Mouse (Mus musculus) adrenal gland, adult 2 months (tissue): ENCODE measurements around the gene Slc16a9. TPM values are rescaled to one million over a fixed set of nuclear protein-coding genes. Genes with fewer than 3 reads are reported as not detected.
"Not testable (repeated sequence)": the region's sequence is repeated elsewhere in the genome, so short reads cannot be mapped to it uniquely, and the experiment has no call there.

Source experiments
- DNase-seq: peaks from one replicate; pipeline ENCODE4 v3.0.0; 2021
- long read RNA-seq: library from polyadenylated mRNA; stranded (forward); transcript quantifications from one replicate; pipeline ENCODE4 v2.0.0, GENCODE M21; 2021
- polyA plus RNA-seq: library from polyadenylated mRNA; depleted of rRNA; stranded (reverse); fragments of >200 nt; gene quantifications from 2 replicates; pipeline ENCODE4 v1.2.3, GENCODE M21; 2012; rRNA removed
- total RNA-seq, 2 experiments: library from RNA; stranded (reverse); gene quantifications; 2 replicates each; pipeline ENCODE4 v1.2.3; 2021

The Slc16a9 gene
- total RNA-seq (1 to 10 TPM; 6.4 to 8.8 TPM), polyA plus RNA-seq (2.4 TPM in 2 replicates)
- long read RNA-seq, transcript Slc16a9-201 (6 exons, 3,756 nt): major isoform, 6 of 9 reads
- long read RNA-seq, partial matches to known transcripts: 2 of 9 reads
- long read RNA-seq, other reads (novel, unspliced or antisense): 1 of 9 reads

DNA sequence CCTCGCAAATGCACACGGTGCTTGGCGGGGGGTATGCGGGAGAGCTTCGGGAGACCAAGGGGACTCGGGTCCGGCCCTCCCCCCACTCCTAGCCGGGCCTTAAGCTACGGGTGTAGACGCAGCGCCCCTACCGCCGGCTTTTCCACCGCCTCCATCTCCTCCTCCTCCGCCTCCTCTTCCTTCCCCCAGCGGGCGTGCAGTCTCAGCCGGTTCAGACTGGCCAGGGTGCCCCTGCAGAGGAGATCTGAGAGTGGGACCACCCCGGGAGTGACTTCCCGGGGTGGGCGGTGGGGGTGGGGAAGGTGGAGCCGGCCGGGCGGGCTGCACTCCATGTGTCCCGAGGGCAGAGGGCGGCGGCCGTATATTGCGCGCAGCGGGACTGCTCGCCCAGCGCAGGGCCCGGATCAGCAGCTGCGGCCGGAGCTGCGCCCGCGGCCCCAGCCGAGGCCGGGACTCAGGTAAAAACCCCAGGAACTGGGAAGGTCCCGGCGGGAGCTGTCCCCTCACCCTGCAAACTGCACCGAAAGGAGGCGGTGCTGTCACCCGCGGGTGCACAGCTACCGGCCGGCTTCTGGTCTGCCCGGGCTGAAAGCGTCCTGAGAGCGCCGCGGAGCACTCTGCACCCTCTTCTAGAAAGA lies at the start of gene Slc16a9:
TSS of gene Slc16a9 (plus strand) at position 180 of the 638 bp plus-strand sequence.
- DNase-seq: peak; percentile 79

DNA sequence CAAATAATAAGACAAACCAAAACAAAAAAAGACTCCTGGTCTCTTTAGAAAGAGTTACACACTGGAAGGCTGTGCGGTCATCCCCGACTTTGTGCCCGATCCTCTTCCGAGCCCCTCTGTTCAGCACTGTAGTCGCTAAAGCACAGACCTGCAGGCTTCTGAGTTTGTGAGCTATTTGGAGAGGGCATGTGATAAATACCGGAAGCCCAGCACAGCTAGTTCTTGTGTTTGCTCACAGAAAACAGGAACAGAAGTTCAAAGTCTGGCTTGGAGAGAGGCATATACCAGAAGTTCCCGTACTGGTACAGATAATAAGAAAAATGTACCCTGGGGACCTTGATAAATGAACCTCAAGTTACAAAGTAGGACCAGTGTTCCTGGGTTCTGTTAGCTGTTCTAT lies 49.6 kb upstream of the Slc16a9 start:
- DNase-seq: no peak

DNA sequence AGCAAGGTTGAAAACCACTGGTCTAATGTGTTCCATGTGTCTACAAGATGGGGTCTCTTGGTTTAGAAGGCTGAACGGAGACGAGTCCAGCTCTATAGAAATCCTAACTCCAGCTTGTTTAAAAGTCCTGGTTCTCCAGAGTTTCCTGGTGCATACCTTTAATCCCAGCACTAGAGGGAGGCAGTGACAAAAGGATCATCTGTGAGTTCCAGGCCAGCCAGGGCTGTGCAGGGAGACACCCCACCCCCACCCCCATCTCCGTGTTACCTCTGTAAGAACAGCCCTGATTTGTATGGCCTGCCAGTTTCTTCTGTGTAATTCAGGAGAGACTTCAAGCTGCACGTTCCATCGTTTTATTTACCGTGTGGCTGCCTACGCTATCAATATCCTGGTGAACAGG lies 49.1 kb upstream of the Slc16a9 start:
- DNase-seq: no peak

DNA sequence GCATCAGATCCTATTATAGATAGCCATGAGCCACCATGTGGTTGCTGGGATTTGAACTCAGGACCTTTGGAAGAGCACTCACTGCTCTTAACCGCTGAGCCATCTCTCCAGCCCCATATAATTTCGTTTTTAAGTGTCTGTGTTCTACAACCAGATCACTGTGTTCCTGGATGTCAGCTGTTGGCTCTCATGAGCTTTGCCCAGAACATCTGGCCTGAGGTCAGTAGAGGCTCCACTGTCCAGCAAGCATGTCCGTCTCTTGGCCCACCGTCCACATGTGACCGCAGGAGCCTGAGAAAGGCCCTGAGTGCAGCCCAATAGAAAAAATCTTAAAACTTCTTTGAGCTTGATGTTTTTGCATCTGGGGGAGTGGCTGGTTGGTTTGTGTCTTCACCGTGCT lies 48.2 kb upstream of the Slc16a9 start:
- DNase-seq: no peak

DNA sequence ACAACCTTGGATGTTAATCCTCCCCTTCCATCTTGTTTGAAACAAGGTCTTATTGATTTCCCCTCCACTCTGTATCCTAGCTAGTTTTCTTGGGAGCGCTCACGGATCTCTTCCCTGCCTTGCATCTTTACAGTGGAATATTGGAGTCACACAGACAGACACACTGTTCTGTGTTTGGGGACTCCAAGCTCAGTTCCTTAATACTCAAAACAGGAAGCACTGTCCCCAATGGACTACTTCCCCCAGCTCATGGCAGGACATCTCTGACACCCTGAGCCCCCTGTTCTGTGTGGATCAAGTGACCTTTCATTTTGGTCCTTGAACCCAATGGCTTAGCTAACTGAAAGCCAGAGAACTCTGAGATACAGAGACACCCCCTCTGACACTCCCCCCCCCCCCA lies 47.3 kb upstream of the Slc16a9 start:
- DNase-seq: no peak

DNA sequence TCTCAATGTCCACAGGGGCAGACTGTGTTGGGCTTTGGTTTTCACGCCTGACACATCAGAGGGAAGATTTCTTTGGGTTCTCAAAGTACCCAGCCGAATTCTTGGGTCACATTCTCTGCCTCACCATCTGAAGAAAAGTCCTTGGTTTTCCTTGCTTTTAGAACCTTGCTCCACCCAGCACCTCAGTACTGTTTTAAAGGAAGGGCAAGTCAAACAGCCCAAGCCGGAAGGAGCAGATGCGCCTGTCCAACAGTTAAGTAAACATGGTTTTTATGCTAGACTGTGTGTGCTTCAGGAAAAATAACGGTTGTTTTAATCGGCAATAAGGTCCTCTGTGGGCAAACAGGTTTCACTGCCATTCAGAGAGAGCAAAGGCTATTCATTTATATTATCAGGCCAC lies 46.9 kb upstream of the Slc16a9 start:
- no peak for DNase-seq

DNA sequence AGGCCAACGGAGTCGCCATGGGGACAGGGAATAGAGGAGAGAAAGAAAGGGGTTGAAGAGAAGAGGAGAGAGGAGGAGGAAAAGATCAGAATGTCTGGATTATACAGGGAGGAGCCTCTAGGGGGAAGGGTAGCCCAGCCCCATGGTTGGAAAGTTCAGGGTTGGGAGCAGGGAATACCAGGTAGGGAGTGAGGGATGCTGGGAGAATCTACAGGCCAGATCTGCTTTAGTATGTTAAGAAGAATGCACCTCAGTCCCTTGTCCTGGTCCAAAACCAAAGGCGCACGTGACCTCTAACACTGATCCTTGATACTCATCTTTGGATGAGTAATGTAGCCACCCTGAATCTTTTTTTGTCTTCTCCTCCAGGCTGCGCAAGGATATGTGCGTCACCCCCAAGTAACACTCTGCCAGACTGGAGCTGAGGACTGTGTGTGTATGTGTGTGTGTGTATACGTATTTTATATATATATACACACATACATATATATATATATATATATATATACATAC lies 45.9 kb upstream of the Slc16a9 start:
- peak; percentile 72 for DNase-seq

DNA sequence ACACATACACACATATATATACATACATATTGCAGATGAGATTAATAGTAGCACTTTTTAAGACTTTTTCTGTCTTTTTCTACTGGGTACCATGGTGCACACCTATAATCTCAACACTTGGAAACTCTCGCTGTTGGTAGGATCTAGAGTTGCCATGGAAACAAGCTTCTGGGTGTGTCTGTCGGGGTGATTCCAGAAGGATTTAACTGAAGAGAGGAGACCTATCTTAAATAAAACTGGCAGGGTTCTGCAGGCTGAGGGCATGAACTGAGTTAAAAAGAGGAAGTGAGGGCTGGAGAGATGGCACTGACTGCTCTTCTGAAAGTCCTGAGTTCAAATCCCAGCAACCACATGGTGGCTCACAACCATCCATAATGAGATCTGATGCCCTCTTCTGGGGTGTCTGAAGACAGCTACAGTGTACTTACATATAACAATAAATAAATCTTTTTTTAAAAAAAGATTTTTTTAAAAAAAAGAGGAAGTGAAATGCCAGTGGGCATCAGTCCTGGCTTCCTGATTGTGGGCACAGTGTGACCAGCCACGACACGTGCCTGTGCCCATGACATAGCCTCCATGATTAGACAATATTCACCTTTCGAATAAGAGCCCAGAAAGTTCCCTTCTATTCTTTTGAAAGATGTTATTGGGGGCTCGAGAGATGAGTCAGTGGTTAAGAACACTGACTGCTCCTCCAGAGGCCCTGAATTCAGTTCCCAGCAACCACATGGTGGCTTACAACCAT lies 45.3 kb upstream of the Slc16a9 start:
- DNase-seq: no peak

DNA sequence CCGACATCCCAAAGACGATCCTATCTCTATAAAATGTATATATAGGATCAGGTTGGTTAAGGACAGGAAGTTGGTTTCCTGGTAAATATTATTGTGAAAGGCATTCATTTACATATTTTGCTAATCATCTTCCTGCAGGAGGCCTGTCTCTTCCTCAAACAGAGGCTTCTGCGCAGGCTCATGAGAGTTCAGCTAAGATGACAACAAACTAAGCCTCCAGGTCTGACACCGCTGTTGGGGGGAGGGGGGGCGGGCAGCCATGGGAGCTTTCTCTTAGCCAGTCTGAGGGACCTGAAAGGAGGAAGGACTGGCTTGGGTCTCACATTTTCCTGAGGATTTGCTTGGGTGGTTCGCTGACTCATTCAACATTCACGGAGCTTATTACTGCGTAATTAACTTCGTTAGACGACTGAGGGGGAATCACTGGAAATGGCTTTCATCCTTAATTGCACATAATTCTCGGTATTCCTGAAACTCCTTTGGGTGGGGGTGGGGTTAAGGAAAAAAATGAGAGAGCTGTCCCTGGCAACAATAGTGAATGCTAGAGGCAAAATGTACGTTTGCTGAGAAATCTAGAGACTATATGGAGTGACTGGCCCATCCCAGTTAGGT lies 43.9 kb upstream of the Slc16a9 start:
- no peak for DNase-seq

DNA sequence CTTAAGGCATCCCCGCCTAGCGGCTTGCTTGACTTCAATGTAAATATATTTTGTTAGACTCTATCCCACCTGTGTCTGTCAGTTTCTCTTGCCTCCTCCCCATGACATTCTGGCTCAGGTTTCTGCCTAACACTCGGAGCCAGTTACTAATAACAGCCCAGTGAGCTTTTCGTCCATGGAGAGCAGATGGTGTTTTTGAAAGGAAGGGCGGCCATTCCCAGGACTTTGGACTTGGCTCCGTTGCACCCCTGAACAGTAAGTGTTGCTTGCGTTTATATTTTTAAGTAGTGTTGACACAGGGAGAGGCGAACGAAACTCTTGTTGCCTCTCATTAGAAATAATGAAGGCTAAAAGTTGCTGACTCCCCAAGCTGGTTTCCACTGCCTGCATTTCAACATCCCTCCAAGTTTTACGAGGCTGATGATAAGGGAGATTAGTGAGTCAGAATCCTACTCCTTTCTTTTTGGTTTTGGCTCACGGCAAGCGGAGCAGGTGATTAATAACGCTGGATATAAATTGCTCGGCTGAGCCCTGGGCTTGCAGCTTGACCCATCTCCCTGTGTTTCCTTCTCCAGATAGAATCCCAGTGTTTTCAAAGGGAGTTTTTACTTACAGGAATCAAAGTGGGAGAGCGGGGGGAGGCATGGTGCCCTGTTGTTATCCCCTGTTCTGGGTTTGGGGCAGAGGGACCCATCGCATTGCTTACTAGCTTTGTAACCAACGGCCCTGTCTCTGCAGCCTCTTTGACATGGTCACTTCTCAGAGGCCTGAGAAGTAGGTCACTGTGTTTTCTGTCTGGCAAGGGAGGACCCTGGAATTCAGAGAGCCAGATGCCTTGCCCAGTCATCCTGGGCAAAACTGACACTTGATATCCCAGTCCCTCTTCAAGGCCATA lies 40.1 kb upstream of the Slc16a9 start, which contains the start of gene Mrln:
TSS of gene Mrln (plus strand) at position 160 of the 895 bp plus-strand sequence.
- peak; percentile 74 for DNase-seq

DNA sequence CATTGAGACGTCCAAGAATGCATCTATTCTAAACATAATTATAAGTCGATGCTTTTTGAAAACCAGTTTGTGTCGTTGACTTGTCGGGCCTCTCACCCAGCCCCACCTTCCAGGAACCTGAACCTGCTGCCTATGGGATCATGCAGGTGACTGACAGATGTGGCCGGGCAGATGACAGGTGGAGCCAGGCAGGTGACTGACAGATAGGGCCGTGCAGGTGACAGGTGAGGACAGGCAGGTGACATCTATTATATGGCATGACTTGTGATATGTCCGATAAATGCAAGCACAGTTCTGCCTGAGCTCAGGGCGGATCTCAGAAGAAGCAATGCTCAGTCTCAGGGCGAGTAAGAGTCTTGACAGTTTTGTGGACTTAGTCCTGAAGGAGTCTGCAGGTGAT lies 33.6 kb upstream of the Slc16a9 start:
- no peak for DNase-seq

DNA sequence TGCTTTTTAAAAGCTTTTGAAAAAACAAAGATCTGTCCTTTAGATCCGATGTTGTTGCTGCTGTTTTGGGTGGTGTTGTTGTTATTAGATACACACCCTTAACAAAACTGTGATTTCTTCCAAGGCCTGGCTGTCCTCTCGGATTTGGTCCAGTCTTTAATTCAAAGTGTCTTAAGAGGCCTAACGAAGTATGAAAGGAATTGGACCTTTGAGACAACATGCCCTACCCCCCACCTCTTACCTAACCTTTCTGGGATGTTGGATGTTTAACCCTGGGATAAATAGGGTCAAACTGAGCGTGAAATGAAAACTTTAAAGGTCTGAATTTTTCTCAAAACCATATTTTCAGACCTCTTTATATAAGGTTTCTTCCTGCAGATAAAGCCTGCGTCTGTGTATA lies 23.9 kb upstream of the Slc16a9 start:
- no peak for DNase-seq

DNA sequence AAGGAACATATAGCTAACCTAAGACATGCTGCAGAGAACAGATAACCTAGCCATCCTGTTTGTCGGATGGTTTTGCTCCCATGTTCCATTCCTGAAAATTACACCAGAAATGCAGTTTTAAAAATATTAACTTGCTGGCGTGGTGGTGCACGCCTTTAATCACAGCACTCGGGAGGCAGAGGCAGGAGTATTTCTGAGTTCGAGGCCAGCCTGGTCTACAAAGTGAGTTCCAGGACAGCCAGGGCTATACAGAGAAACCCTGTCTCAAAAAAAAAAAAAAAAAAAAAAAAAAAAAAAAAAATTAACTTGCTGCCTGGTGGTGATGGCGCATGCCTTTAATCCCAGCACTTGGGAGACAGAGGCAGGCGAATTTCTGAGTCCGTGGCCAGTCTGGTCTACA lies 22.7 kb upstream of the Slc16a9 start:
- not testable (repeated sequence) for DNase-seq

DNA sequence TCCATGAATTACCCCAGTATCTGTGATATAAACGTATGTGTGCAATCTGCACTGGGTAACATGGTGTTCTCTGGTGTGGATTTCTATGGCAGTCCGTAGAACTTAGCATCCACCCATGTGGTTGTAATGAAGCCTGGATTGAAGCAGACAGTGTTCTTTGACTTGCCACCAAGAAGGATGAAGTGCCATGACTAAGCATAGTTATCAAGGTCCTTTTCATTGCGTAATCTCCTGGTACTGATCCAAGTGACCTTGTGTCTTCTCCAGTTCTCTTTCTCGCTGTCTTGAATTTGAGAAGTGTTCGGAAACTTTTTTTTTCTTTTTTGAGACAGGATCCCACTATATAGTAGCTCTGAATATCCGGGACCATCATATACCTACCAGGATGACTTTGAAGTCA lies 20.3 kb upstream of the Slc16a9 start:
- DNase-seq: peak; percentile 84

DNA sequence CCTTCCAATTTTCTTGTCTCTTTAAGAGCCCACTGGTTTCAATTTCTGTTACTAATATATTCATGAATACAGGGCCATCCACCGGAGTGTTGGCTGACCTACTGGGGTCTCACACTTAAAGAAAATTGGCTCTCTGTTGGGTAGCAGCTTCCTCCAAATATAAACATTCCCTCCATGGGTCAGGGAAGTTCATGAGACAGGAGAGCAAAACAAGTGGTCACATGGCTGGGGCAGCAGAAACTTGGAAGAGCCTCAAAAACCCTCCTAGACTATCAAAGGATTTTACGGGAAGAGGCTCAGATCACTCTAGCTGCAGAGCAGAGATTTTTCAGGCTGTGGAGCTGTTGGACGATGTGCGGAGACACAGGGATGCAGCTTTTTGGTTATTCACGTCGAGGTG lies 19.1 kb upstream of the Slc16a9 start:
- DNase-seq: no peak

DNA sequence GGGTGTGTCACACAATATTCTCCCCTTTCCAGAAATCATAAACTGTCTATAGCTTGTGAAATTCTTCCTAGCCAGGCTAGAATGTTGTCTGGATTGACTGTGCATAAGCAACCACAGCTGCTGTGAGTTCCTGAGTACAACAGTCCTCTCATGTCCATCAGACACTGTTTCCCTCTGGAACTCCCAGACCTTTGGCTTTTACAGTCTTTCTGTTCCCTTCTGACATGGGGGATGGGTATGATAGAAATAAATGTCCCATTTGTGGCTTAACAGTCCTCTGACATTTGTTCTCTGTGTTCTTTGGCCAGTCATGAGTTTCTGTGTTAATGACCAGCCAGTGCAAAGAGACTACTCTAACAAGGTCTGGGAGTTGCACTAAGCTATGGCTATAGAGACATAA lies 18.3 kb upstream of the Slc16a9 start:
- no peak for DNase-seq

DNA sequence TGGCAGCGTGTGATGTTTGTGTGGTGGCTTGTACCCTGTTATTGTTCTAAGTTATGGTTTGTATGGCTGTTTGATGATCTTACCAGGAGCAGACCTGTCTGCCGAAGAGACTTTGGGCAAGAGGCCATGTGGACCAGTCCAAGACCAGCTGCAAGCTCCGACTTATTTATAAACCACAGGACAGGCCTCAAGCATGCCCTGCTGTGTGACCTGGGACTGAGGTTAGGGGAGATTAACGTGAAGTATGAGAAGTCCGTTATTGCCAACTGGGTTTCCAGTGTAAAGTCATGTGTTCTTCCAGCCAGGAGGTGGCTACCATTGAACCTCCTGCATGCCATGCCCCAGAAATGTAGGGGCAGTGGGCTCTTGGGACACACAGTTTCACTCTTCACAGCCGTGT lies 14.5 kb upstream of the Slc16a9 start:
- no peak for DNase-seq

DNA sequence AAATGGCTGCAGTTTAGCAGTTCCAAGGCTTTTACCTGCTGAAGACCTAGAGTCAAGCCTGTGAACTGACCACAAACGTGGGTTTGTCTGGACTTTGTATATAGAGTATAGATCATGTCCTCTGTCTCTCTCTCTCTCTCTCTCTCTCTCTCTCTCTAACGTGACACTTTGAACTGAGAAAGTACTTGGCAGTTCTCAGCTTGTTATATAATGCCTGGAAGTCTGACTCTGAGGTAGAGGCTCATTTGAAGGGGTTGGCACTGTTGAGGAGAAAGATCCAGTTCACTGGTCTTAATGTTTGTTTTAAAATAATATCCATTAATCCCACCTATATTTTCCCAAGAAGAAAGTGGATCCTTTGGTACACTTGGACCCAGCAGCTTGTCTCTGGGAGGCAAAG lies 7.0 kb upstream of the Slc16a9 start:
- DNase-seq: no peak

DNA sequence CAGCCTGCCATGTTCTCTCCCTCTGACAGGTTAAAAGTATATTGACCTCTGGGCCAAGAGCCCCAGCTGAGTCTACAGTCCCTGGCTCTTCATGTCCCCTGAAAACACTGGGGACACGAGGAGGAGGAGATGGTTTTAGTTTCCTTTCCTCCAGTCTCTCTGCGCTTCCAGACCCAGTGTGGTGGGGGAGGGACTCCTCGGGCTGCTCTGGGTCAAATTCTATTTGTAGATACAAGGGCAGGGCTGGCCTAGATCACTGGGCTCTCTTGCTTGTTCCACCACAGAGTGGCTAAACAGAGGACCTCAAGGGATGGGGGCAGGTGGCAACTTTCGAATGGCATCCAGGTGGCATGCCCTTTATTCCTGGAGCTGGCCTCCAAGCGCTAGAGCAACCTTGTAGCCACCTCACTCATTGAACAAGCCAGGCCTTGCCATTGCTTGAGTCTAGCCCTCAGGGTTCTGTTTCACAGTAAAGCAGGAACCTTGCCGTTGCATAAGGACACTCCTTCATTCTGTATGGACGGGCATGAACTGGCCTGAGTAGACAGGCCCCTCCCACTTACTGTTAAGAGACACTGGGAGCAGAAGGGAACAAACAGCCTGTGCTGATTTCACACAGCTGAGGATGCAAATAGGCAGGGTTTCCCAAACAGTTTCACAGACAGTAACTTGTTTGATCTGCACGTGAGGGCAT lies 2.0 kb upstream of the Slc16a9 start:
- DNase-seq: no peak

DNA sequence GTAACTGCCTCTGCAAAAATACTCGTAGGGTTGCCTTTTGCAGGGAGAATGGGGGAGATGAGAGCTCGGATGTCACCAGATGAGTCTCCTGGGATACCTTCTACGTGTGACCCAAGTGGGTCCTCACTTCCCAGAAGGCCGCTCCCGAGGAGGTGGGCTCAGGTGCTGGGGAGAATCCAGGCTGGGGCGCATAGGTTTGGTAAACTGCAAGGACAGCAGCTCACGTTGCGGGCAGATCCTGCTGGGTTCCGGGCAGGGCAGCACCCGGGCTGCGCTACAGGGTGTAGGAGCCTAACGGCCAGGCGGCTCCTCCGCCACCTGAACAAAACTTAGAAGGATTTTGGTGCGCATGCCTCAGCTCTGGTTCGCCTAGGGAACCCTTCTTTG lies 652 bp downstream of the Slc16a9 start:
- DNase-seq: no peak

DNA sequence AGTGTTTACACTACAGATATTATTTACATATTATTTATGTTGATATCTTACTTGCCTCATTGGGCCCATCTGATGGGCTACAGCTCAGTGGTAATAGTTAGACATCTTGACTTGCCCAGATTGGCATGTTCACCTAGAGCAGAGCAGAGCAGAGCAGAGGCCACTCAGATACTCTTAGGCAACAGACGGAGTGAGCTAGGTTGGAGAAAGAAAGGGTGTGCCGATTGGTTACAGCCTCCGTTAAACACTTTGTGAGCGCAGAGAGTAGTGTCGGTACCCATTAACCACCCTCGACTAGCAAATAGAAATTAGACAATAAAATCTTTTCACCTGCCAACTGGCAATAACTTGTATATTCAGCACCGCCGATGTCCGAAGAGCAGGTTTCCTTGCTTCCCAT lies 1.2 kb downstream of the Slc16a9 start:
- no peak for DNase-seq
